Mouse (Mus musculus) thymus, adult 2 months (tissue): ENCODE data around the gene Abcg5.

Experiments
- CTCF ChIP-seq: fragments of 200-500 bp; IDR thresholded peaks from 2 replicates; pipeline ENCODE4 v1.5.1; 2012; ENCODE audit warnings: mild to moderate bottlenecking, control low read depth, low read length, moderate library complexity, borderline replicate concordance; ENCODE audit not compliant: control insufficient read depth, poor library complexity, insufficient read depth; ENCODE audit errors: extremely low read depth
- POLR2A ChIP-seq: fragments of 200-500 bp; IDR thresholded peaks from 2 replicates; pipeline ENCODE4 v1.6.1; 2012; ENCODE audit warnings: mild to moderate bottlenecking, low read length, control low read depth, moderate library complexity; ENCODE audit not compliant: control insufficient read depth, poor library complexity, insufficient read depth; ENCODE audit errors: extremely low read depth

DNA sequence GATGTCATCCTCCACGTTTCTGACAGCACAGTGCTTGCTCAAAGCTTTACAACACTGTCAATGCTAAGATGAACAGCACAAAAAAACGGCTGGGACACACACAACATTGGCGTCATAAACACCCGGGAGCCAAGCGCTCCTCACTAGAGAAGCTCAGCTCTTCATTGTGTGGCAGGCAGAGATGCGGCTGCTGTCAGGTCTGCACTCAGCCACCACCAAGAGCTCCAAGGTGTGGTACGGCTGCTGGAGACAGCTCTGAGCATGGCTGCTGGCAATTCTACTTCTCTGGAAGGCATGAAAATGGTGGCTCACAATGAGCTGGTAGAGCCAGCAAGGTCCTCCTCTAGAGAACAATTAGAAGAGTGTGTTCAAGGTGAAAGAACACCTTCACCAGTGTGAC lies 26.0 kb upstream of the Abcg5 start:
- TF ChIP-seq CTCF (no peak), POLR2A (no peak)
